Mouse (Mus musculus) kidney, adult 2 months (tissue): ENCODE data around the gene Ube4a.

ENCODE experiments used
- CTCF ChIP-seq: fragments of 200-500 bp; conservative IDR thresholded peaks from 2 replicates; pipeline ENCODE4 v1.5.1; 2011; ENCODE audit warnings: low read depth, mild to moderate bottlenecking, control low read depth, low read length, moderate library complexity, mixed read lengths; ENCODE audit not compliant: insufficient read depth, insufficient read length
- POLR2A ChIP-seq: fragments of 200-500 bp; IDR thresholded peaks from one replicate; pipeline ENCODE4 v1.6.1; 2011; ENCODE audit warnings: low read depth, low read length, control low read depth

- TF ChIP-seq CTCF (no peak), POLR2A (no peak)
Measured at GRCm38 (mm10) chr9:44982531-44982930, 17.1 kb upstream of the Ube4a start.
